Mouse (Mus musculus) neural tube, embryonic 12.5 days (tissue): ENCODE measurements around the gene Ecpas. TPM values are rescaled to one million over a fixed set of nuclear protein-coding genes. Genes with fewer than 3 reads are reported as not detected.
A peak's percentile ranks its signal among the peaks of the same experiment; 100 is the strongest.

Experiments used
- ATAC-seq: fragments of 200-750 bp; cut with Nextera tagmentation; 2 replicates; pipeline ENCODE4 v1.8.0; 2017; ENCODE audit warnings: low read depth, mild to moderate bottlenecking, moderate TSS enrichment, moderate library complexity; ENCODE audit not compliant: low FRiP score
- H3K27ac ChIP-seq: fragments of 300-500 bp; sonication (generic); 2 replicates; pipeline ENCODE4 v1.5.1; 2016
- H3K27me3 ChIP-seq: fragments of 300-500 bp; sonication (generic); replicated peaks from 2 replicates; pipeline ENCODE4 v1.6.1; 2016; ENCODE audit warnings: mild to moderate bottlenecking
- H3K36me3 ChIP-seq: fragments of 300-500 bp; sonication (generic); 2 replicates; pipeline ENCODE4 v1.6.1; 2016; ENCODE audit warnings: mild to moderate bottlenecking
- H3K4me1 ChIP-seq: fragments of 300-500 bp; sonication (generic); 2 replicates; pipeline ENCODE4 v1.6.1; 2016
- H3K4me2 ChIP-seq: fragments of 300-500 bp; sonication (generic); replicated peaks from 2 replicates; pipeline ENCODE4 v1.6.1; 2016; ENCODE audit warnings: mild to moderate bottlenecking
- H3K4me3 ChIP-seq: fragments of 300-500 bp; sonication (generic); 2 replicates; pipeline ENCODE4 v1.5.1; 2016
- H3K9ac ChIP-seq: fragments of 300-500 bp; sonication (generic); 2 replicates; pipeline ENCODE4 v1.6.1; 2016; ENCODE audit warnings: mild to moderate bottlenecking
- H3K9me3 ChIP-seq: fragments of 300-500 bp; sonication (generic); 2 replicates; pipeline ENCODE4 v1.6.1; 2016; ENCODE audit warnings: mild to moderate bottlenecking
- WGBS: fragments of 180-500 bp; shearing (Covaris S2); methylation state at CpG from one replicate; pipeline ENCODE4 v1.1.7; 2016; 5-methylcytosine and 5-hydroxymethylcytosine counted together
- polyA plus RNA-seq: library from polyadenylated mRNA; unstranded; fragments of >200 nt; fragmentation: Nextera tagmentation; extraction: Ambion mirVana; gene quantifications from 2 replicates; pipeline ENCODE4 v1.2.1, GENCODE M21; 2016

Gene Ecpas
- polyA plus RNA-seq, 1 experiment from 2014 or later = 39.0 TPM

- 86% methylated on average over 6 of the region's 6 CpGs for WGBS
- Histone ChIP-seq H3K36me3 (no peaks in the 10 kb centered on the region), H3K4me2 (no peak overlapping the region), H3K9me3 (no peaks in the 10 kb centered on the region), H3K9ac (no peak overlapping the region), H3K27me3 (no peaks in the 10 kb centered on the region), H3K4me1 (no peaks in the 10 kb centered on the region), H3K4me3 (no peak overlapping the region), H3K27ac (no peak overlapping the region)
- no peak for ATAC-seq
These were observed 20.0 kb upstream of the Ecpas start for GRCm38 (mm10) chr4:58932541-58932940.

- no peak overlapping the region for H3K9ac ChIP-seq
These were observed 15.1 kb upstream of the Ecpas start for GRCm38 (mm10) chr4:58927661-58928060.

GRCm38 (mm10) chr4:58926120-58926519 lies 13.6 kb upstream of the Ecpas start:
- Histone ChIP-seq H3K27ac (no peak overlapping the region), H3K9me3 (peaks cover 4% of the 10 kb centered on the region; the same call in 1 of the 2 replicates), H3K4me3 (no peak overlapping the region), H3K36me3 (no peaks in the 10 kb centered on the region), H3K27me3 (no peaks in the 10 kb centered on the region), H3K9ac (no peak overlapping the region), H3K4me2 (no peak overlapping the region), H3K4me1 (no peaks in the 10 kb centered on the region)
- ATAC-seq = no peak
- 15% methylated on average over 2 of the region's 2 CpGs for WGBS

More at GRCm38 (mm10) chr4:58927661-58928060, 15.1 kb upstream of the Ecpas start:
- Histone ChIP-seq H3K36me3 (no peaks in the 10 kb centered on the region), H3K4me3 (no peak overlapping the region), H3K4me1 (no peaks in the 10 kb centered on the region), H3K9me3 (peaks cover 4% of the 10 kb centered on the region; the same call in 1 of the 2 replicates), H3K4me2 (no peak overlapping the region), H3K27me3 (no peaks in the 10 kb centered on the region), H3K27ac (no peak overlapping the region)
- WGBS = 65% methylated on average over 3 of the region's 3 CpGs
- ATAC-seq = no peak

GRCm38 (mm10) chr4:58925664-58926063 lies 13.1 kb upstream of the Ecpas start:
- Histone ChIP-seq H3K4me1 (no peaks in the 10 kb centered on the region), H3K36me3 (no peaks in the 10 kb centered on the region), H3K27ac (no peak overlapping the region), H3K9me3 (peaks cover 4% of the 10 kb centered on the region; the same call in 1 of the 2 replicates), H3K4me2 (no peak overlapping the region), H3K27me3 (no peaks in the 10 kb centered on the region), H3K4me3 (no peak overlapping the region), H3K9ac (no peak overlapping the region)
- ATAC-seq = no peak
- WGBS = 46% methylated on average over 5 of the region's 5 CpGs

- Histone ChIP-seq H3K4me1 (no peaks in the 10 kb centered on the region), H3K4me3 (no peak overlapping the region), H3K27ac (no peak overlapping the region), H3K9me3 (peaks cover 4% of the 10 kb centered on the region; the same call in 1 of the 2 replicates), H3K9ac (no peak overlapping the region), H3K27me3 (no peaks in the 10 kb centered on the region), H3K4me2 (no peak overlapping the region), H3K36me3 (no peaks in the 10 kb centered on the region)
- ATAC-seq = no peak
- 86% methylated on average over 2 of the region's 2 CpGs for WGBS
These were observed 11.4 kb upstream of the Ecpas start for GRCm38 (mm10) chr4:58923933-58924332.

GRCm38 (mm10) chr4:58915081-58915826 lies 2.7 kb upstream of the Ecpas start:
- H3K27me3 ChIP-seq = no peaks in the 10 kb centered on the region
- no peaks in the 10 kb centered on the region for H3K9me3 ChIP-seq
- no peak overlapping the region for H3K4me2 ChIP-seq
- H3K27ac ChIP-seq = no peak overlapping the region
- H3K4me1 ChIP-seq = peaks cover 7% of the 10 kb centered on the region
- H3K4me3 ChIP-seq = no peak overlapping the region
- H3K9ac ChIP-seq = no peak overlapping the region
- H3K36me3 ChIP-seq = no peaks in the 10 kb centered on the region
- 83% methylated on average over 8 of the region's 8 CpGs for WGBS
- ATAC-seq = no peak

GRCm38 (mm10) chr4:58913336-58914026 lies 932 bp upstream of the Ecpas start:
- ATAC-seq = no peak
- Histone ChIP-seq H3K9ac (no peak overlapping the region), H3K9me3 (no peaks in the 10 kb centered on the region), H3K4me3 (no peak overlapping the region), H3K27me3 (no peaks in the 10 kb centered on the region), H3K27ac (no peak overlapping the region), H3K4me2 (peak overlapping the region; percentile 74), H3K4me1 (peaks cover 10% of the 10 kb centered on the region), H3K36me3 (no peaks in the 10 kb centered on the region)
- WGBS = 40% methylated on average over 3 of the region's 3 CpGs

- Histone ChIP-seq H3K4me2 (peak overlapping the region; percentile 74), H3K9me3 (no peaks in the 10 kb centered on the region), H3K27me3 (no peaks in the 10 kb centered on the region), H3K27ac (peak overlapping the region; percentile 93), H3K9ac (peak overlapping the region; percentile 97), H3K4me3 (peak overlapping the region; percentile 90), H3K36me3 (no peaks in the 10 kb centered on the region), H3K4me1 (peaks cover 10% of the 10 kb centered on the region)
- ATAC-seq = peak; percentile 83
- under 1% methylated on average over 107 of the region's 126 CpGs for WGBS
These were observed 519 bp downstream of the Ecpas start for GRCm38 (mm10) chr4:58911831-58912628.

- peak; percentile 72 for ATAC-seq
- Histone ChIP-seq H3K4me2 (peak overlapping the region; percentile 74), H3K9me3 (no peaks in the 10 kb centered on the region), H3K9ac (peak overlapping the region; percentile 97), H3K4me1 (peaks cover 10% of the 10 kb centered on the region), H3K27ac (peak overlapping the region; percentile 93), H3K36me3 (no peaks in the 10 kb centered on the region), H3K27me3 (no peaks in the 10 kb centered on the region), H3K4me3 (peak overlapping the region; percentile 90)
- WGBS = under 1% methylated on average over 56 of the region's 56 CpGs
These were observed 1.3 kb downstream of the Ecpas start for GRCm38 (mm10) chr4:58911069-58911830.

- Histone ChIP-seq H3K27me3 (no peaks in the 10 kb centered on the region), H3K4me1 (peaks cover 10% of the 10 kb centered on the region), H3K9ac (peak overlapping the region; percentile 97), H3K4me2 (peak overlapping the region; percentile 74), H3K9me3 (no peaks in the 10 kb centered on the region), H3K27ac (peak overlapping the region; percentile 93; the same call in 1 of the 2 replicates), H3K36me3 (no peaks in the 10 kb centered on the region), H3K4me3 (peak overlapping the region; percentile 90)
- no peak for ATAC-seq
- 38% methylated on average over 16 of the region's 16 CpGs for WGBS
These were observed 2.1 kb downstream of the Ecpas start for GRCm38 (mm10) chr4:58910175-58911068.

GRCm38 (mm10) chr4:58907453-58907852 lies 5.1 kb downstream of the Ecpas start:
- no peak for ATAC-seq
- no peaks in the 10 kb centered on the region for H3K27me3 ChIP-seq
- no peaks in the 10 kb centered on the region for H3K9me3 ChIP-seq
- no peak overlapping the region for H3K4me3 ChIP-seq
- H3K9ac ChIP-seq = no peak overlapping the region
- no peak overlapping the region for H3K4me2 ChIP-seq
- WGBS = 92% methylated on average over 1 of the region's 1 CpGs
- no peak overlapping the region for H3K27ac ChIP-seq
- peaks cover 10% of the 10 kb centered on the region for H3K4me1 ChIP-seq
- H3K36me3 ChIP-seq = no peaks in the 10 kb centered on the region
